Mouse (Mus musculus): ENCODE measurements at regions not wholly inside any gene's neighbourhood (a gene's known extent, or its start where the extent isn't known, plus 50 kb on each side); places are given as distances from the start of the nearest gene placed in this dataset.
A peak's percentile ranks its signal among the peaks of the same experiment; 100 is the strongest.

DNA sequence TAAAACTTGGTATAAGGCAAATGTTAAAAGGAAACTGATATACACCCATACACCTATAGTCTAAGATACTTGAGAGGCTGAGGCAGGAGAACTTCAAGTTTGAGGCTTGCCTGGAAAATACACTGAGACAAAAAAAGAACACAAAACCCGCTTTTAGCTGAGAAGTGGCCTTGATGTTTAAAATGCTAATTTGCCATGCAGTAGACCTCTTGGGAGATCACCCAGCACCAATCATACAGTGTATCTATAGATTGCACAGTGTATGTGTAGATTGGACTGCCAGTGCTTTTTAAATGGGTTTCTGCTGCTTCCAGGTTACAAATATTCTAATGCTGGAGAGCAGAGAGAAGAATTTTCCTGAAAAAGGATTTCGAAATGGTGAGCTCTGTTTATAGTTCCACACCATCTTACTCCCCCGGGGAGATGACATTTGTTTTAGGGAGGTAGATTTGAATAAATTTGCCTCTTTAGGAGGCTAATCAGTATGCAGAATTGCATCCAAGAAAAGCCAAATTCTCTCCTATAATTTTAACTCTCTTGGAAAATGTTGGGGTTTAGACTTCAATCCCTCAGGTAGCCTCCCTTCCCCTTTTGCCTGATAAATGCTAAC, 194.0 kb downstream of the Otol1 start:
- peak in 1 of 2 experiments; percentile 18 for DNase-seq (ENCODE audit: low spot score in 2 of 2)

- no peak for DNase-seq (ENCODE audit: low spot score in 2 of 2)
These were observed 207.8 kb downstream of the Otol1 start for GRCm38 (mm10) chr3:70215195-70215594.

- no peak for DNase-seq (ENCODE audit: low spot score in 2 of 2)
These were observed 208.7 kb downstream of the Otol1 start for GRCm38 (mm10) chr3:70216096-70216495.

GRCm38 (mm10) chr3:70218757-70219360, 211.4 kb downstream of the Otol1 start:
- DNase-seq (ENCODE audit: low spot score in 2 of 2) = no peak

DNA sequence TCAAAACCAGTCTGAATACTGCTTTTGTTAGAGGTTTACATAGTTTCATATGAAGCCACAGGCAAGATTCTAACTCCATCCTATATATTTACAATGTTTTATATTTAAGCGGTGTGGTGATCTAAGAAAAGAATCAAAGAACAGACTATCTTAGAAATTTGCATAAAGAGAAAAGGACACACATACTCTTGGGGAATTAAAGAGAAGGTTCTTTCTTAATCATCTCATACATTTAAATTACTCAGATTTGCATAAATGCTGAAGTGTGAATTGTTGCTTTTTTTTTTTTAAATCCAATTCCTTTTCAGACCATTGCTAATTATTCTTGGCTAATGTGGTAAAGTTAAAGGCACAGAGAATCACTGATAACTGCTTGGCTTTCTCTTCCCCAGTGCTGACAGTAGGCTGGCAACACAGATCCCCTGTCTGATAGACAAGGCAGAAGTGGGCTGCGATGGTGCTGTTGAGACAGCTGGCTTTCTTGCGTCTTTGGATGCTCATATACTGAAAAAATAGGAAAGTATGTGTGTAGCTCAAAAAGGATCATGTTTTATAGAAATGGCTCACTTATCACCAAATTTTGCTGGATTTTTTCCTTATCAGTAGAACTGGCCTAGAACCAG, 216.1 kb downstream of the Otol1 start:
- peak in 1 of 2 experiments; percentile 36 for DNase-seq (ENCODE audit: low spot score in 2 of 2)

GRCm38 (mm10) chr3:70224846-70225245, 217.4 kb downstream of the Otol1 start:
- DNase-seq (ENCODE audit: low spot score in 2 of 2) = peak in 1 of 2 experiments; percentile 45

- DNase-seq (ENCODE audit: low spot score in 2 of 2) = no peak
These were observed 219.8 kb downstream of the Otol1 start for GRCm38 (mm10) chr3:70227165-70227564.

DNA sequence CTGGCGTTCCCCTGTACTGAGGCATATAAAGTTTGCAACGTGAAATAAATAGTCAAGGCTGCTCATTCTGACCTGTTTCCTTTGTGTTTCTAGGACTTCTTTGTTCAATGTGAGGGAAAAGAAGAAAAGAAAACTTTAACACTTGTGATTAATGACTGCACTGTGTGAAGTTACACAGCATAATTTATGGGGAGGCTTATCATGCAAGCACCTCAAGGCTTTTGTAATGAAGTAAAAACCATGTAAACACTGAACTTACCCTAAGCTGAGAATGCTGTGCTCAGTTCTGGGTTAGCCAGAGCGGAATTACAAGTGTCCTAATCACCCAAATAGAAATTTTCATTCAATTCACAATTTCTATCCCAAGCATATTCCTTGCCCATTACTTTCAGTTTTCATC, 241.2 kb downstream of the Otol1 start:
- no peak for DNase-seq (ENCODE audit: low spot score in 2 of 2)

GRCm38 (mm10) chr3:70249922-70250321, 242.5 kb downstream of the Otol1 start:
- DNase-seq (ENCODE audit: low spot score in 2 of 2) = no peak

GRCm38 (mm10) chr3:70250733-70251132, 243.3 kb downstream of the Otol1 start:
- no peak for DNase-seq (ENCODE audit: low spot score in 2 of 2)

- no peak for DNase-seq (ENCODE audit: low spot score in 2 of 2)
These were observed 255.9 kb downstream of the Otol1 start for GRCm38 (mm10) chr3:70263318-70263717.

GRCm38 (mm10) chr3:70288590-70289388, 281.4 kb downstream of the Otol1 start:
- DNase-seq (ENCODE audit: low spot score in 2 of 2) = no peak

DNA sequence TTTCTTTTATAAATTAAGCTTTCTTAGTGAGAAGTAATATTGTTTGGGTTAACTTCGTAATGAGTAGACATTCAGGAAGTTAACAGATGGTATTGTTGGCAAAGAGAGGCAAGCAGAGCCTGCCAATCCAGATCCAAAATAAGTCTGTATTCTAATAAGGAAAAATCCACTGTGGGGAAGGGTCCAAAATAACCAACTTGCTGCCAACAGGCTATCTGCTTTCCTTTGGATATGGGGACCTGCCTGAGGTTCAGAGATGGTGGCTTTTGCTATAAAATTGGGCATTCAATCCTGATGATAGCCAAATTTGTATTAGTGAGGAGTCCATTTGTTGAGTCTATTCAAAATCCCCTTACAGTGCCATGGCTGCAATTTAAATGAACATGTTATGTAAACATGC, 300.1 kb downstream of the Otol1 start:
- no peak for DNase-seq (ENCODE audit: low spot score in 2 of 2)

GRCm38 (mm10) chr3:70308061-70308461, 300.6 kb downstream of the Otol1 start:
- no peak for DNase-seq (ENCODE audit: low spot score in 2 of 2)

DNA sequence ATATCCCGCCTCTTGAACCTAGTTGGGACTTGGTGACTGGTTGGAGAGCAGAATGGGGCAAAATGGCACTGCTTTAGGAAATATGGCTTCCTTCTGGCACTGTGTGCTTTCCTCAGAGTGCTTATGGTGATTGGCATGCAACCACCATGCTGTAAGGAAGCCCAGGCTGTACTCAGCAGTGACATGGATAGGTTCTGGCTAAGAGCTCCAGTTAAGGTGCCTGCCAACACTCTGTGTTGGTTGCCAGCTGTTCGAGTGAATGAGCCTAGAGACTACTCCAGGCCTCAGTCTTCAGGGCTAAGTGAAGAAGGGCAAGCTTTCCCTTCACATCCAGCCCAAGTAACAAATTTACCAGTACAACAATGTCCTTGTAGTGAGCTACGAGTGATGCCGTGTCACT, 301.9 kb downstream of the Otol1 start:
- no peak for DNase-seq (ENCODE audit: low spot score in 2 of 2)

- peak in 1 of 2 experiments; percentile 52 for DNase-seq (ENCODE audit: low spot score in 2 of 2)
These were observed 303.6 kb downstream of the Otol1 start for GRCm38 (mm10) chr3:70311055-70311454.

DNA sequence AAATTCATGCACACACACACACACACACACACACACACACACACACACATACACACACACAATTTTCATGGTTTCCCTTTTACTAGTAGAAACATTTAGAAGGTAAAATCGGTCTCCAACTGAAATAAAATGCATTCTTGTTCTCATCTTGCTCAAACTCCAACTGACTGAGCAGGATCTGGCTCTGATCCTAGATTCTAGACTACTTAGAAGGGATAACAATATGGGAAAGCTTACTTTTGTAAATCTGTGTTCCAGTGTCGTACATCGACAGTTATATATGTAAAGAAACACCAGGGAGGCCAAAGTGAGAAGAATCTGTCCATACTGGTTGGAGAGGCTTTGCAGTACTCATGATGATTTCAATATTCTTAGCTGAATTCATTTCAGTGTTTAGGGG, 304.6 kb downstream of the Otol1 start:
- no peak for DNase-seq (ENCODE audit: low spot score in 2 of 2)

GRCm38 (mm10) chr3:70313119-70313868, 305.9 kb downstream of the Otol1 start:
- DNase-seq (ENCODE audit: low spot score in 2 of 2) = no peak

- DNase-seq (ENCODE audit: low spot score in 2 of 2) = no peak
These were observed 306.8 kb downstream of the Otol1 start for GRCm38 (mm10) chr3:70314239-70314638.

GRCm38 (mm10) chr3:70318377-70318776, 311.0 kb downstream of the Otol1 start:
- no peak for DNase-seq (ENCODE audit: low spot score in 2 of 2)

GRCm38 (mm10) chr3:70319139-70319538, 311.7 kb downstream of the Otol1 start:
- DNase-seq (ENCODE audit: low spot score in 2 of 2) = no peak
